Mouse (Mus musculus) telencephalon, adult 2 months (tissue): ENCODE measurements around the gene Nemp1.

Source experiments
- DNase-seq: peaks from one replicate; pipeline ENCODE4 v3.0.0-alpha.2; 2011; ENCODE audit warnings: low read depth, low spot score

Nemp1 gene

GRCm38 (mm10) chr10:127671276-127671675 lies 4.6 kb downstream of the Nemp1 start:
- no peak for DNase-seq

DNA sequence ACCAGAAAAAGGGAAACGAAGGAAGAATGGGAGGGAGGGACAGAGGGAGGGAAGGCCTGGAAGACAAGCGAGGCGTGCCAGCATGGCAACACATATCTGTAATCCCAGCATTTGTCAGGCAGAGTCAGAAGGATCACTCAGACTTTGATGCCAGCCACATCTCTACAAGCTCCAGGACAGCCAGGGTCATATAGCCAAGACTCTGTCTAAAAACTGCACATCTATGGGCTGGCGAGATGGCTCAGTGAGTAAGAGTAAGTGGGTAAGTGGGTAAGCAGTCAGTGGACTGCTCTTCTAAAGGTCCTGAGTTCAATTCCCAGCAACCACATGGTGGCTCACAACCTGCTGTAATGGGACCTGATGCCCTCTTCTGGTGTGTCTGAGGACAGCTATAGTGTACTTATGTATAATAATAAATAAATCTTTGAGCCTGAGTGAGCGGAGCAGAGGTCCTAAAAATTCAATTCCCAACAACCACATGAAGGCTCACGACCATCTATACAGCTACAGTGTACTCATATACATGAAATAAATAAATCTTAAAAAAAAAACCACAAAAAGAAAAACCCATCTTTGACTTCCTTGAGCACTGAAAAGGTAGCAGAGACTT lies 7.5 kb downstream of the Nemp1 start:
- DNase-seq: no peak

DNA sequence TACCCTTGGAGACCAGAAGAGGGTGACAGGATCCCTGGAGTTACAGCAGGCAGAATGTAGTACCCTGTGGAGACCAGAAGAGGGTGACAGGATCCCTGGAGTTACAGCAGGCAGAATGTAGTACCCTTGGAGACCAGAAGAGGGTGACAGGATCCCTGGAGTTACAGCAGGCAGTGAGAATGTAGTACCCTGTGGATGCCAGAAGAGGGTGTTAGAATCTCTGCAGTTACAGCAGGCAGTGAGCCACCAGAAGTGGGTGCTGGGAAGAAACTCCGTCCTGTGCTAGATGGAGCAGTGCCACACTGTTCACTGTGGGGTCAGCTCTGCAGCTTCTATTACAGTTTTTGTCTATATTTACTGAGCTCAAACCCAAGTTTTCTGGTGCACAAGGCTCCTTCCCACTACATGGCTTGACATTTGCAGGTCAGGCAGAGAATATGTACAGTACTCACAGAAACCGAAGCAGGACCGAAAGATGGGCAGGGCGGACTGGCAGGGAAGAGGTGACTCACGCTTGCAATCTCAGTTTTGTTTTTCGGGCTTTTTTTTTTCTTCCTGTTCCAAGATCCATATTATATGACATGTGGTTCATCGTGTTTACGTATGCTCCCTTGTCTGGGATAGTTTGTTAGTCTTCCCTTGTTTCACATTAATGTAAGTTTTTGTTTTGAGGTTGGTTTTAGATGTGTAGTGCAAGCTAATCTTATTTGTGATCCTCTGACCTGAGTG lies 8.3 kb downstream of the Nemp1 start:
- DNase-seq: peak; percentile 92

GRCm38 (mm10) chr10:127675859-127676398 lies 9.2 kb downstream of the Nemp1 start:
- no peak for DNase-seq

GRCm38 (mm10) chr10:127676691-127677548 lies 10.2 kb downstream of the Nemp1 start:
- peak; percentile 99 for DNase-seq

GRCm38 (mm10) chr10:127677591-127678336 lies 11.1 kb downstream of the Nemp1 start:
- peak; percentile 75 for DNase-seq

- DNase-seq: no peak
Measured at GRCm38 (mm10) chr10:127679208-127679607, 12.5 kb downstream of the Nemp1 start.

DNA sequence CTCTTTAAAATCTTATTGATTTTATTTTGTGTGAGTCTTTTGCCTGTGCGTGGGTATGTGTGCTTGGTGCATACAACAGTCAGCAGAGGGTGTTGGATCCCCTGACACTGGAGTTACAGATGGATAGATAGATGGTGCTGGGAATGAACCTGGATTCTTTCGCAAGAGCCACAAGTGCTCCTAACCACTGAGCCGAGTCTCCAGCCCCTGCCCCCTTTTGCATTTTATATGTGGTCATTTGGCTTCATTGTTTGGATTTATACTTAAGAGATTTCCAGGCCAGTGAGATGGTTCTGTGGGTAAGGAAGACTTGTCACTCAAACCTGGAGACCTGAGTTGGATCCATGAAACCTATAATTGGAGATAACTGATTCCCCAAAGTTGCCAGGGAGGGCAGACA lies 13.2 kb downstream of the Nemp1 start:
- no peak for DNase-seq

GRCm38 (mm10) chr10:127682886-127683285 lies 16.2 kb downstream of the Nemp1 start:
- DNase-seq: no peak

- no peak for DNase-seq
Measured at GRCm38 (mm10) chr10:127691053-127691452, 24.4 kb downstream of the Nemp1 start.

- DNase-seq: no peak
Measured at GRCm38 (mm10) chr10:127694636-127695035, 27.9 kb downstream of the Nemp1 start.

DNA sequence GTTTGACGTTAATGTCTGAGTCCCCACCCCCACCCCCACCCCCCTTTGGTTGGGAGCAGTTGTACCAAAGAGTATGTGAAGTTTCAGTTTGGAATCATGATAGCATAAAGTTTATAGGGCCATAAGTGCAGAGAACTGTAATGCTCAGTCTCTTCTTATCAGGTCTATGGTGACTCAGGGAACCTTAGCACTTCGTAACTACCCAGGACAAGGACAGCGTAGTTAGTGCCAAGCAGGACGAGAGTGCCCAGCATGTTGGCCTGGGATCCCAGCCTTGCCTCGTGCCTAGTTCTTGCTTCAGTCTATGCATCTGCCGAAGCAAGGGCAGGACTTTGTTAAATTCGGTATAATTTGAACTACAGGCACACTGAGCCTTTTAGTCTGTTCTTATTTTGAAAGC lies 29.1 kb downstream of the Nemp1 start:
- DNase-seq: no peak

DNA sequence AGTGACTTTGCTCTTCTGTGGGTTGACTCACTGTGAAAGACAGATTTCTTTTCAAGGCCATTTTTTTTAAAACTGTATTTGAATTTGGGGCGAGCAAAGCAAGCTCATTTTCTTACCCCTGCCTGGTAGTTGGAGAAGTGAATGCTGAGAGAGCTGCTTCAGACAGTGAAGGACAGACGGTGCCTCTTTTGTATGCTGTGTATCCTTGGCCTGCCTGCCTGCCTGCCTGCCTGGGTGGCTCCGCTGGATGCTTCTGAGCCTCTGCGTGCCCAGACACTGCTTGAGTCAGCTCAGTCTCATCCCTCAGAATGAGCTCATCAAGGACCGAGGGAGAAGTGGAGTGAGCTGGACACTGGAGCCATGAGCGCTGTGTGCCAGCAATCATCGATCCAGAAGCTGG lies 32.3 kb downstream of the Nemp1 start:
- no peak for DNase-seq

GRCm38 (mm10) chr10:127703299-127703698 lies 36.6 kb downstream of the Nemp1 start:
- no peak for DNase-seq

DNA sequence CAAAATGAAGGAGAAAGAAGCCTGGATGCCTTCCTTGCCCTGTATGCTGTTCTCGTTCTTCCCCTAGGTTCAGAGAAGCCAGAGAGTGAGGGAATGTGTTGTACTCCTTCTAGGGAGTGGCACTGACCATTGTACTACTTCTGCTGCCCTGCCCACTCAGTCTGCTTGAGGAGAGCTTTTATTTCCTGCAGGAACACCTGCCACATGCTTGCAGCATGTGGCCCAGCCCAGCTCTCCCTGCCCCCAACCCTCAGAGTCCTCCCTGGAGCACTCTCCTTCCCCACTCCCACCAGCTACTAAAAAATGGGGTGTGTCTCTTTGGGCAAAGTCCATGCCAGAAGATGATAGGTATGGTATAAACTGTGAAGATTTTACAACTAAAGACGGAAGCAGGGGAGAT lies 37.6 kb downstream of the Nemp1 start:
- DNase-seq: no peak

- no peak for DNase-seq
Measured at GRCm38 (mm10) chr10:127704766-127705220, 38.1 kb downstream of the Nemp1 start, which contains the start of gene Myo1a. Myo1a (plus strand) TSS chr10:127705170.

DNA sequence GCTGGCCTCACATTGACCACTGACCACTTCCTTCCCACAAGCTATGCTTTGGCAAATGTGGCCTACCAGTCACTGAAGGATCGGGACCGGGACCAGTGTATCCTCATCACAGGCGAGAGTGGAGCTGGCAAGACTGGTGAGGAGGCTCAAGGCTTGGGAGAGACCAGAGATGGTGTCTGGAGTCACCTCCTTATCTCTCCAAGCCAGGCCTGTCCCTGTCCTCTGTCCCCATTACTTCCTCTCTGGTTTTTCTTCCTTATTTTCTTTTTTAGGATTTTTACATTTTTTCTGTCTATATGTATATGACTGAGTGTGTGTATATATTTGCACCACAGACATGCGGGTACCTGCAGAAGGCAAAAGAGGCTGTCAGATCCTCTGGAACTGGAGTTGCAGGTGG lies 39.1 kb downstream of the Nemp1 start:
- no peak for DNase-seq

GRCm38 (mm10) chr10:127707721-127708120 lies 41.0 kb downstream of the Nemp1 start:
- DNase-seq: no peak

DNA sequence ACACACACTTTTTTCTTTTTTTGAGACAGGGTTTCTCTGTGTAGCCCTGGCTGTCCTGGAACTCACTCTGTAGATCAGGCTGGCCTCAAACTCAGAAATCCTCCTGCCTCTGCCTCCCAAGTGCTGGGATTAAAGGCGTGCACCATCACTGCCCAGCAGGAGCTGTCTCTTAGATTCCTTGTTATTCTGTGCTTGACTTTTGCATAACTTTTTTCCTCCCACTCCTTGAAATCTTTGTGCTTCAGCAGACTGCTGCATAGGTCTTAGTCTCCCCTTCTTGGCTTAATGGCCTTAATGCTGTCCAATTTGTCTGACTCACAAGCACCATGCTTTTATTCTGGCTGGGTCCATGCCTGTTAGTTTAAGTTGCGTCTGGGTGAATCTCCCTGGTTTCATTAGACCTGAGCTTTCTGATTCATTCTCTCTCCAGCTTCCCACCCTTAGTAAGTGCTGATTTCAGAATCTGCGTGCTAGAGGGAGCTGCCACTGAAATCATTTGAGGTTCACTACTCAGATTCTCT lies 42.2 kb downstream of the Nemp1 start:
- no peak for DNase-seq

- no peak for DNase-seq
Measured at GRCm38 (mm10) chr10:127710331-127710730, 43.6 kb downstream of the Nemp1 start.

GRCm38 (mm10) chr10:127712736-127713135 lies 46.0 kb downstream of the Nemp1 start:
- no peak for DNase-seq
